Mouse (Mus musculus): ENCODE data around the gene Amigo3.
A peak's percentile ranks its signal among the peaks of the same experiment; 100 is the strongest.
"Not testable (repeated sequence)": the region's sequence is repeated elsewhere in the genome, so short reads cannot be mapped to it uniquely, and the experiment has no call there.

The Amigo3 gene

GRCm38 (mm10) chr9:108052885-108053664, at the start of gene Amigo3:
Gene Amigo3 (plus strand): TSS chr9:108053159.
- peak; percentile 92 for DNase-seq (ENCODE audit: extremely low spot score, low read depth, low spot score)

- no peak for DNase-seq (ENCODE audit: extremely low spot score, low read depth, low spot score)
Measured at GRCm38 (mm10) chr9:108003531-108003890, 49.4 kb upstream of the Amigo3 start.

- no peak for DNase-seq (ENCODE audit: extremely low spot score, low read depth, low spot score)
Measured at GRCm38 (mm10) chr9:108008041-108008440, 44.9 kb upstream of the Amigo3 start.

- DNase-seq (ENCODE audit: extremely low spot score, low read depth, low spot score): no peak
Measured at GRCm38 (mm10) chr9:108010385-108010784, 42.6 kb upstream of the Amigo3 start.

GRCm38 (mm10) chr9:108013577-108013976, 39.4 kb upstream of the Amigo3 start:
- DNase-seq (ENCODE audit: extremely low spot score, low read depth, low spot score): not testable (repeated sequence)

GRCm38 (mm10) chr9:108017127-108017526, 35.8 kb upstream of the Amigo3 start:
- DNase-seq (ENCODE audit: extremely low spot score, low read depth, low spot score): no peak

GRCm38 (mm10) chr9:108020741-108021140, 32.2 kb upstream of the Amigo3 start:
- DNase-seq (ENCODE audit: extremely low spot score, low read depth, low spot score): no peak

- no peak for DNase-seq (ENCODE audit: extremely low spot score, low read depth, low spot score)
Measured at GRCm38 (mm10) chr9:108023216-108023615, 29.7 kb upstream of the Amigo3 start.

GRCm38 (mm10) chr9:108026584-108026983, 26.4 kb upstream of the Amigo3 start:
- no peak for DNase-seq (ENCODE audit: extremely low spot score, low read depth, low spot score)

GRCm38 (mm10) chr9:108027867-108028266, 25.1 kb upstream of the Amigo3 start:
- DNase-seq (ENCODE audit: extremely low spot score, low read depth, low spot score): no peak

GRCm38 (mm10) chr9:108032126-108032525, 20.8 kb upstream of the Amigo3 start:
- DNase-seq (ENCODE audit: extremely low spot score, low read depth, low spot score): no peak

GRCm38 (mm10) chr9:108035331-108036156, 17.4 kb upstream of the Amigo3 start:
- no peak for DNase-seq (ENCODE audit: extremely low spot score, low read depth, low spot score)

GRCm38 (mm10) chr9:108044751-108045492, 8.0 kb upstream of the Amigo3 start:
- DNase-seq (ENCODE audit: extremely low spot score, low read depth, low spot score): no peak

GRCm38 (mm10) chr9:108046582-108046981, 6.4 kb upstream of the Amigo3 start:
- DNase-seq (ENCODE audit: extremely low spot score, low read depth, low spot score): no peak

- no peak for DNase-seq (ENCODE audit: extremely low spot score, low read depth, low spot score)
Measured at GRCm38 (mm10) chr9:108047601-108048565, 5.1 kb upstream of the Amigo3 start.

GRCm38 (mm10) chr9:108048566-108048955, 4.4 kb upstream of the Amigo3 start:
- DNase-seq (ENCODE audit: extremely low spot score, low read depth, low spot score): no peak

- peak; percentile 83 for DNase-seq (ENCODE audit: extremely low spot score, low read depth, low spot score)
Measured at GRCm38 (mm10) chr9:108049016-108049455, 3.9 kb upstream of the Amigo3 start, which contains the start of gene Gmppb. Gene Gmppb (plus strand): TSS chr9:108049242.

GRCm38 (mm10) chr9:108049561-108050251, 3.3 kb upstream of the Amigo3 start:
- DNase-seq (ENCODE audit: extremely low spot score, low read depth, low spot score): no peak

- no peak for DNase-seq (ENCODE audit: extremely low spot score, low read depth, low spot score)
Measured at GRCm38 (mm10) chr9:108051184-108051930, 1.6 kb upstream of the Amigo3 start.

Data from hindlimb bud, embryonic 11.5 days (tissue).